Mouse (Mus musculus): ENCODE measurements at regions not wholly inside any gene's neighbourhood (a gene's known extent, or its start where the extent isn't known, plus 50 kb on each side); places are given as distances from the start of the nearest gene placed in this dataset.
"Not testable (repeated sequence)": the region's sequence is repeated elsewhere in the genome, so short reads cannot be mapped to it uniquely, and the experiment has no call there.

- H3K9ac ChIP-seq (replicated peaks; ENCODE audit: low read depth, low read length): no peak overlapping the region
- no peaks in the 10 kb centered on the region for H3K27me3 ChIP-seq (replicated peaks; ENCODE audit: control insufficient read depth, insufficient read depth, low read length)
- WGBS: 94% methylated on average over 2 of the region's 2 CpGs
- H3K4me2 ChIP-seq (ENCODE audit: low read length): no peak overlapping the region
- no peaks in the 10 kb centered on the region for H3K4me1 ChIP-seq (replicated peaks; ENCODE audit: control insufficient read depth, insufficient read depth, low read length)
- no peak overlapping the region for H3K4me3 ChIP-seq (replicated peaks; ENCODE audit: low read length)
- H3K27ac ChIP-seq (ENCODE audit: low read length): no peak overlapping the region
- H3K36me3 ChIP-seq (ENCODE audit: control insufficient read depth, insufficient read depth): no peaks in the 10 kb centered on the region
- ATAC-seq: no peak
- no peaks in the 10 kb centered on the region for H3K9me3 ChIP-seq (ENCODE audit: control insufficient read depth, low read length)
These were observed 146.1 kb downstream of the Glrx3 start for GRCm38 (mm10) chr7:137583556-137583955.

GRCm38 (mm10) chr7:137584916-137585315 lies 147.5 kb downstream of the Glrx3 start:
- H3K4me3 ChIP-seq (replicated peaks; ENCODE audit: low read length); H3K36me3 ChIP-seq (ENCODE audit: control insufficient read depth, insufficient read depth); H3K4me1 ChIP-seq (replicated peaks; ENCODE audit: control insufficient read depth, insufficient read depth, low read length); H3K4me2 ChIP-seq (ENCODE audit: low read length); ATAC-seq; H3K27me3 ChIP-seq (replicated peaks; ENCODE audit: control insufficient read depth, insufficient read depth, low read length); H3K9ac ChIP-seq (replicated peaks; ENCODE audit: low read depth, low read length); H3K27ac ChIP-seq (ENCODE audit: low read length); H3K9me3 ChIP-seq (ENCODE audit: control insufficient read depth, low read length): not testable (repeated sequence)
- 85% methylated on average over 4 of the region's 4 CpGs for WGBS

GRCm38 (mm10) chr7:137593570-137593969 lies 156.2 kb downstream of the Glrx3 start:
- Histone ChIP-seq H3K27ac (ENCODE audit: low read length) (no peak overlapping the region), H3K4me2 (ENCODE audit: low read length) (no peak overlapping the region), H3K4me3 (replicated peaks; ENCODE audit: low read length) (no peak overlapping the region), H3K9me3 (ENCODE audit: control insufficient read depth, low read length) (no peaks in the 10 kb centered on the region), H3K27me3 (replicated peaks; ENCODE audit: control insufficient read depth, insufficient read depth, low read length) (no peaks in the 10 kb centered on the region), H3K9ac (replicated peaks; ENCODE audit: low read depth, low read length) (no peak overlapping the region), H3K4me1 (replicated peaks; ENCODE audit: control insufficient read depth, insufficient read depth, low read length) (no peaks in the 10 kb centered on the region), H3K36me3 (ENCODE audit: control insufficient read depth, insufficient read depth) (no peaks in the 10 kb centered on the region)
- WGBS: 79% methylated on average over 8 of the region's 8 CpGs
- no peak for ATAC-seq

GRCm38 (mm10) chr7:137595567-137595966 lies 158.2 kb downstream of the Glrx3 start:
- H3K4me3 ChIP-seq (replicated peaks; ENCODE audit: low read length): no peak overlapping the region
- H3K9me3 ChIP-seq (ENCODE audit: control insufficient read depth, low read length): no peaks in the 10 kb centered on the region
- H3K9ac ChIP-seq (replicated peaks; ENCODE audit: low read depth, low read length): no peak overlapping the region
- ATAC-seq: no peak
- 84% methylated on average over 4 of the region's 4 CpGs for WGBS
- H3K27ac ChIP-seq (ENCODE audit: low read length): no peak overlapping the region
- no peaks in the 10 kb centered on the region for H3K36me3 ChIP-seq (ENCODE audit: control insufficient read depth, insufficient read depth)
- H3K27me3 ChIP-seq (replicated peaks; ENCODE audit: control insufficient read depth, insufficient read depth, low read length): no peaks in the 10 kb centered on the region
- no peak overlapping the region for H3K4me2 ChIP-seq (ENCODE audit: low read length)
- no peaks in the 10 kb centered on the region for H3K4me1 ChIP-seq (replicated peaks; ENCODE audit: control insufficient read depth, insufficient read depth, low read length)

GRCm38 (mm10) chr7:137596161-137596560 lies 158.7 kb downstream of the Glrx3 start:
- Histone ChIP-seq H3K4me2 (ENCODE audit: low read length) (no peak overlapping the region), H3K27ac (ENCODE audit: low read length) (no peak overlapping the region), H3K9me3 (ENCODE audit: control insufficient read depth, low read length) (no peaks in the 10 kb centered on the region), H3K4me3 (replicated peaks; ENCODE audit: low read length) (no peak overlapping the region), H3K27me3 (replicated peaks; ENCODE audit: control insufficient read depth, insufficient read depth, low read length) (no peaks in the 10 kb centered on the region), H3K4me1 (replicated peaks; ENCODE audit: control insufficient read depth, insufficient read depth, low read length) (no peaks in the 10 kb centered on the region), H3K9ac (replicated peaks; ENCODE audit: low read depth, low read length) (no peak overlapping the region), H3K36me3 (ENCODE audit: control insufficient read depth, insufficient read depth) (no peaks in the 10 kb centered on the region)
- ATAC-seq: no peak
- WGBS: 87% methylated on average over 7 of the region's 7 CpGs

- peak; percentile 77 for ATAC-seq
- Histone ChIP-seq H3K27me3 (replicated peaks; ENCODE audit: control insufficient read depth, insufficient read depth, low read length) (no peaks in the 10 kb centered on the region; the same call in 1 of the 2 replicates), H3K9ac (replicated peaks; ENCODE audit: low read depth, low read length) (no peak overlapping the region), H3K4me3 (replicated peaks; ENCODE audit: low read length) (no peak overlapping the region), H3K4me2 (ENCODE audit: low read length) (no peak overlapping the region), H3K27ac (ENCODE audit: low read length) (no peak overlapping the region), H3K9me3 (ENCODE audit: control insufficient read depth, low read length) (no peaks in the 10 kb centered on the region), H3K36me3 (ENCODE audit: control insufficient read depth, insufficient read depth) (no peaks in the 10 kb centered on the region), H3K4me1 (replicated peaks; ENCODE audit: control insufficient read depth, insufficient read depth, low read length) (no peaks in the 10 kb centered on the region)
- 7% methylated on average over 8 of the region's 8 CpGs for WGBS
These were observed 165.6 kb downstream of the Glrx3 start for GRCm38 (mm10) chr7:137603039-137603438.

GRCm38 (mm10) chr7:137609752-137610151 lies 172.3 kb downstream of the Glrx3 start:
- no peak overlapping the region for H3K9ac ChIP-seq (replicated peaks; ENCODE audit: low read depth, low read length)
- H3K4me3 ChIP-seq (replicated peaks; ENCODE audit: low read length): no peak overlapping the region
- H3K27ac ChIP-seq (ENCODE audit: low read length): no peak overlapping the region
- H3K4me2 ChIP-seq (ENCODE audit: low read length): no peak overlapping the region
- no peaks in the 10 kb centered on the region for H3K27me3 ChIP-seq (replicated peaks; ENCODE audit: control insufficient read depth, insufficient read depth, low read length)
- 86% methylated on average over 6 of the region's 6 CpGs for WGBS
- H3K4me1 ChIP-seq (replicated peaks; ENCODE audit: control insufficient read depth, insufficient read depth, low read length): 0 out of 2 replicates have a peak, but pooled peaks cover 9% of the 10 kb centered on the region
- no peaks in the 10 kb centered on the region for H3K9me3 ChIP-seq (ENCODE audit: control insufficient read depth, low read length)
- no peaks in the 10 kb centered on the region for H3K36me3 ChIP-seq (ENCODE audit: control insufficient read depth, insufficient read depth)
- no peak for ATAC-seq

- Histone ChIP-seq H3K27me3 (replicated peaks; ENCODE audit: control insufficient read depth, insufficient read depth, low read length) (no peaks in the 10 kb centered on the region), H3K27ac (ENCODE audit: low read length) (no peak overlapping the region), H3K9me3 (ENCODE audit: control insufficient read depth, low read length) (no peaks in the 10 kb centered on the region), H3K36me3 (ENCODE audit: control insufficient read depth, insufficient read depth) (no peaks in the 10 kb centered on the region), H3K9ac (replicated peaks; ENCODE audit: low read depth, low read length) (no peak overlapping the region), H3K4me2 (ENCODE audit: low read length) (no peak overlapping the region), H3K4me3 (replicated peaks; ENCODE audit: low read length) (no peak overlapping the region), H3K4me1 (replicated peaks; ENCODE audit: control insufficient read depth, insufficient read depth, low read length) (0 out of 2 replicates have a peak, but pooled peaks cover 9% of the 10 kb centered on the region)
- peak; percentile 38; the same call in 1 of the 2 replicates for ATAC-seq
- WGBS: 49% methylated on average over 6 of the region's 6 CpGs
These were observed 173.9 kb downstream of the Glrx3 start for GRCm38 (mm10) chr7:137611363-137611762.

GRCm38 (mm10) chr7:137611891-137612522 lies 174.6 kb downstream of the Glrx3 start:
- no peaks in the 10 kb centered on the region for H3K27me3 ChIP-seq (replicated peaks; ENCODE audit: control insufficient read depth, insufficient read depth, low read length)
- H3K9me3 ChIP-seq (ENCODE audit: control insufficient read depth, low read length): no peaks in the 10 kb centered on the region
- 41% methylated on average over 7 of the region's 7 CpGs for WGBS
- H3K4me3 ChIP-seq (replicated peaks; ENCODE audit: low read length): no peak overlapping the region
- 0 out of 2 replicates have a peak, but pooled peaks cover 9% of the 10 kb centered on the region for H3K4me1 ChIP-seq (replicated peaks; ENCODE audit: control insufficient read depth, insufficient read depth, low read length)
- H3K36me3 ChIP-seq (ENCODE audit: control insufficient read depth, insufficient read depth): no peaks in the 10 kb centered on the region
- H3K9ac ChIP-seq (replicated peaks; ENCODE audit: low read depth, low read length): no peak overlapping the region
- peak; percentile 89 for ATAC-seq
- no peak overlapping the region for H3K27ac ChIP-seq (ENCODE audit: low read length)
- H3K4me2 ChIP-seq (ENCODE audit: low read length): no peak overlapping the region
